Mouse (Mus musculus): ENCODE data around the gene Polr2b. TPM values are rescaled to one million over a fixed set of nuclear protein-coding genes. Genes with fewer than 3 reads are reported as not detected.

The Polr2b gene
- polyA plus RNA-seq, 1 experiment from 2014 or later, result 115 TPM

DNA sequence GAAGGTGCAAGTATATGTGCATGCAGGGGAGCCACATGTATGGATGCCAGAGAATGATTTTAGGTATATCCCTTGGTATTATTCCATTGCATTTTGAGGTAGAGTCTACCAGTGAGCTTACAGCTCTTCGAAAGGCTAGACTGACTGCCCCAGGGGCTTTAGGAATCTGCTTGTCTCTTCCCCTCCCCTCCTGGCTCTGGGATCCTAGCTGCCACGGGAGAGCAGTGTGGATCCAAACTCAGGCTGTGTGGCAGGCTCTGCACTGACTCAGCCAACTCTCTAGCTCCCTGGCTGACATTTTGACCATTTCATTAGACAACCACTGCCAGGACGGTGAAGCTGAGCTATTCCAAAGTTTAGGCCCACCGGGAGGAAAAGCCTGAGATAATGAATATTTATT lies 65.6 kb downstream of the Polr2b start:
- Histone ChIP-seq H3K27ac (ENCODE audit: low read depth, low read length) (no peak overlapping the region), H3K27me3 (ENCODE audit: control insufficient read depth, insufficient read depth, low read length) (no peaks in the 10 kb centered on the region), H3K4me1 (ENCODE audit: control insufficient read depth, insufficient read depth, low read length) (no peaks in the 10 kb centered on the region), H3K4me3 (ENCODE audit: low read depth, low read length) (no peak overlapping the region), H3K36me3 (ENCODE audit: control insufficient read depth, insufficient read depth, low read length) (no peaks in the 10 kb centered on the region), H3K4me2 (ENCODE audit: low read depth) (no peak overlapping the region), H3K9ac (ENCODE audit: low read length) (no peak overlapping the region), H3K9me3 (ENCODE audit: control insufficient read depth, low read length) (no peaks in the 10 kb centered on the region)
- no peak for ATAC-seq (ENCODE audit: insufficient read depth, low FRiP score, low TSS enrichment)
- 73% methylated on average over 4 of the region's 4 CpGs for WGBS
- DNase-seq (ENCODE audit: low spot score), result no peak

DNA sequence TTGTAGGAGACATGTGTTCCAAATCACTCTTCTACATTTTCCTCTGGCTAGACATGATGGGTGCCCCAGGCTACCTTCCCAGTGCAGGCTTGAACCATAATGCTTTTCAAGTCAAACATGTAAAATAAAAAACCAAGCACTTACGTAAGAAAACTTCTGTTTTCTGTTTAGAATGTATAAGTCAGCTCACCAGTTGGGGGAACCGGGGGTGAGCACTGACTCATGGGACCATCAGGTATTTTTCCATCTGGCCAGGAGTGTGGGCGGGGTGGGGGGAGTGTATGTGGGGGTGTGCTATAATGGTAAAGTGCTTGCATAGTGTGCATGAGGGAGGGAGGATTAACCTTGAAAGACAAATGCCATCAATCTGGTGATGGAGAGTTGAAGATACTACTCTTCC lies 68.1 kb downstream of the Polr2b start:
- Histone ChIP-seq H3K4me1 (ENCODE audit: control insufficient read depth, insufficient read depth, low read length) (no peaks in the 10 kb centered on the region), H3K9ac (ENCODE audit: low read length) (no peak overlapping the region), H3K4me3 (ENCODE audit: low read depth, low read length) (no peak overlapping the region), H3K36me3 (ENCODE audit: control insufficient read depth, insufficient read depth, low read length) (no peaks in the 10 kb centered on the region), H3K4me2 (ENCODE audit: low read depth) (no peak overlapping the region), H3K27ac (ENCODE audit: low read depth, low read length) (no peak overlapping the region), H3K27me3 (ENCODE audit: control insufficient read depth, insufficient read depth, low read length) (no peaks in the 10 kb centered on the region), H3K9me3 (ENCODE audit: control insufficient read depth, low read length) (no peaks in the 10 kb centered on the region)
- WGBS, result 87% methylated on average over 3 of the region's 3 CpGs
- ATAC-seq (ENCODE audit: insufficient read depth, low FRiP score, low TSS enrichment), result no peak
- no peak for DNase-seq (ENCODE audit: low spot score)

DNA sequence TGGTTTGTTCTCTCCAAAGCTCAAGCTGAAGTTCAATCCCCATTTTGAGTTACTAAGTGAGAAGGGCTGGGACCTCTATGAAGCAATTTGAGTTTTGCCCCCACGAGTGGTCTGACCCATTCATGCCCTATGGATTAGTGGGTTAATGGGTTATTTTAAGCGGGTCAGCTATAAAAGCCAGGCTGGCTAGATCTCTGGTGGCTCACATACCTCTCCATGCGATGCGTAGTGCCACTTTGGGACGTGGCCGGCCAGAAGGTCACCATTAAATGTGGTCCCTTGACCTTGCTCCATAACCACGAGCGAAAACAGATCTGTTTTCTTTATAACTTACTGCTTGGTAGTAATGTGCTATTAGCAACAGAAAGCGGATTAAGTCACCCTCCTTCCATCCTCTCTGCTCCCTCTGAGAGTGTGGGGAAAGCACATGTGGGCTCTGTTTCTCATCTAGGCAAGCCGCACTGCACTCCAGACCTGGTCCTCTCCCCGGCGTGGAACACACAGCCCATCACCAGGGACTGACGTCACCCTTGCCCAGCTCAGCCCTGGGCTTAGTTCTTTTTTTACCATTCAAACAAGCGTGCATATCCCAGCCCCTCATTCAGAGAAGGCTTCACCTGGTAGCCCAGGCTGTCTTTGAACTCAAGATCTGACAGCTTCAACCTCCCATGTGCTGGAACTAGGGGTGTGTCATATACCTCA lies 69.6 kb downstream of the Polr2b start:
- no peak overlapping the region for H3K4me3 ChIP-seq (ENCODE audit: low read depth, low read length)
- H3K27me3 ChIP-seq (ENCODE audit: control insufficient read depth, insufficient read depth, low read length), result no peaks in the 10 kb centered on the region
- WGBS, result 81% methylated on average over 14 of the region's 14 CpGs
- no peaks in the 10 kb centered on the region for H3K4me1 ChIP-seq (ENCODE audit: control insufficient read depth, insufficient read depth, low read length)
- no peak overlapping the region for H3K4me2 ChIP-seq (ENCODE audit: low read depth)
- H3K9me3 ChIP-seq (ENCODE audit: control insufficient read depth, low read length), result no peaks in the 10 kb centered on the region
- DNase-seq (ENCODE audit: low spot score), result no peak
- H3K36me3 ChIP-seq (ENCODE audit: control insufficient read depth, insufficient read depth, low read length), result no peaks in the 10 kb centered on the region
- no peak overlapping the region for H3K27ac ChIP-seq (ENCODE audit: low read depth, low read length)
- no peak for ATAC-seq (ENCODE audit: insufficient read depth, low FRiP score, low TSS enrichment)
- H3K9ac ChIP-seq (ENCODE audit: low read length), result no peak overlapping the region

DNA sequence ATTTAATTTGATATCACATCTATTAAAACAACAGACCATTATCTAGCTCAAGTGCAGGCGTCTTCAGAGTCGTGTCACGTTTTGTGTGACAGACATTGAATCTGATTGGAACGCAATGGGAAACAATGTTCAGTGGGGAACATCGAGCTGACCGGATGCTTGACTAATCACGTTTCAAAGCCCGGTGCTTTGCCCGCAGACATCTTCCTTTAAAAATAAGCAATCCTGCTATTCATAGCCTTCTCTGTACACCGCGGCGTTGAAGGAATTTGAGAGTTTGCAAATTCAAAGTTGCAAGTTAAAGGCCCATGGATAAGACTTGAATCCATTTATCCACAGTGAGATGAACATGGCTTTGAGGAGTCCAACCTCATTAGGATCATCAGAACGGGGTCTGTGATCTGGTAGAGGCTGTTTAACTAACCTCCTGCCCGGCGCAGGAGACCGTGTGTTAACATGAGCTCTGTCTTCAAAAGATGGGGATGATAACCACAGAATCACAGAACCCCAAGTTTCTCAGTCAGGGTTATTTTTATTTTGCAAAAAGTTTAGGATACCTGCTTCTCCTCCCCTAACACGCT lies 70.5 kb downstream of the Polr2b start:
- no peak for DNase-seq (ENCODE audit: low spot score)
- Histone ChIP-seq H3K4me1 (ENCODE audit: control insufficient read depth, insufficient read depth, low read length) (no peaks in the 10 kb centered on the region), H3K27me3 (ENCODE audit: control insufficient read depth, insufficient read depth, low read length) (no peaks in the 10 kb centered on the region), H3K9ac (ENCODE audit: low read length) (no peak overlapping the region), H3K4me3 (ENCODE audit: low read depth, low read length) (no peak overlapping the region), H3K9me3 (ENCODE audit: control insufficient read depth, low read length) (no peaks in the 10 kb centered on the region), H3K36me3 (ENCODE audit: control insufficient read depth, insufficient read depth, low read length) (no peaks in the 10 kb centered on the region), H3K27ac (ENCODE audit: low read depth, low read length) (no peak overlapping the region), H3K4me2 (ENCODE audit: low read depth) (no peak overlapping the region)
- ATAC-seq (ENCODE audit: insufficient read depth, low FRiP score, low TSS enrichment), result no peak
- WGBS, result 89% methylated on average over 17 of the region's 17 CpGs

DNA sequence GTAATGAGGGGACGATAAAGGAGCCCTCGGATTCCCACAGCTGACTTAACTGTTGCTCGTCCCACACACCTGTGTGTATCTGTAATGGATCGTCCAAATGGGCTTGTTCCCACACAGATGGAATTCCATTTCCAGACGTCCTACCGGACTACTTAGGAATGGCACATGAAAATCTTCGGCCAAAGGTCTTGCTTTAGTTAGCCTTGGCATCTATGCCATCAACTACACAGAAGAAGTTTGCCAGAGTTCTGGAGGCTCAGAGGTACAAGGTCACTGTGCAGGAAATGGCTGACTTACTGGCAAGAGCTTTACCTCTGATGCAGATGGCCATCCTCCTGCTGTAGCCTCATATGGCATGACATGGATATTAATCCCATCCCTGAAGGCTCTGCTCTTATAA lies 71.3 kb downstream of the Polr2b start:
- H3K9ac ChIP-seq (ENCODE audit: low read length), result no peak overlapping the region
- no peak for ATAC-seq (ENCODE audit: insufficient read depth, low FRiP score, low TSS enrichment)
- no peak for DNase-seq (ENCODE audit: low spot score)
- H3K27ac ChIP-seq (ENCODE audit: low read depth, low read length), result no peak overlapping the region
- no peaks in the 10 kb centered on the region for H3K27me3 ChIP-seq (ENCODE audit: control insufficient read depth, insufficient read depth, low read length)
- WGBS, result 85% methylated on average over 7 of the region's 7 CpGs
- H3K9me3 ChIP-seq (ENCODE audit: control insufficient read depth, low read length), result no peaks in the 10 kb centered on the region
- H3K4me2 ChIP-seq (ENCODE audit: low read depth), result no peak overlapping the region
- H3K4me3 ChIP-seq (ENCODE audit: low read depth, low read length), result no peak overlapping the region
- H3K4me1 ChIP-seq (ENCODE audit: control insufficient read depth, insufficient read depth, low read length), result no peaks in the 10 kb centered on the region
- H3K36me3 ChIP-seq (ENCODE audit: control insufficient read depth, insufficient read depth, low read length), result no peaks in the 10 kb centered on the region

DNA sequence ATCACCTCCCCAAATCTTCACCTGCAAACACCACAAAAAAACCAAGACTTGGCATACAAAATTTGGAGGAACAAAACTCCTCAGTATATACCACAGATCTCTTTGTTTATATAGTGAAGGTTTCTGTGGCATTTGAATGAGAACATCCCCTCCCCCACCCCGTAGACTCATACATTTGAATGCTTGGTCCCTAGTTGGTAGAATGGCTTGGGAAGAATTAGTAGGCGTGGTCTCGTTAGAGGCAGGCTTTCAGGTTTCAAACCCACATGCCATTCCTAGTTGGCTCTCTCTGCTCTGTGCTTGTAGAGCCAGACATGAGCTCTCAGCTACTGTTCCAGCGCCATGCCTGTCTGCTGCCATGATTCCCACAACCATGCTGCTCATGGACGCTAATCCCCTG lies 71.7 kb downstream of the Polr2b start:
- H3K9ac ChIP-seq (ENCODE audit: low read length), result no peak overlapping the region
- ATAC-seq (ENCODE audit: insufficient read depth, low FRiP score, low TSS enrichment) (no peak), DNase-seq (ENCODE audit: low spot score) (no peak)
- no peak overlapping the region for H3K4me3 ChIP-seq (ENCODE audit: low read depth, low read length)
- H3K27me3 ChIP-seq (ENCODE audit: control insufficient read depth, insufficient read depth, low read length), result no peaks in the 10 kb centered on the region
- H3K4me1 ChIP-seq (ENCODE audit: control insufficient read depth, insufficient read depth, low read length), result no peaks in the 10 kb centered on the region
- H3K36me3 ChIP-seq (ENCODE audit: control insufficient read depth, insufficient read depth, low read length), result no peaks in the 10 kb centered on the region
- no peak overlapping the region for H3K27ac ChIP-seq (ENCODE audit: low read depth, low read length)
- no peaks in the 10 kb centered on the region for H3K9me3 ChIP-seq (ENCODE audit: control insufficient read depth, low read length)
- 82% methylated on average over 5 of the region's 5 CpGs for WGBS
- no peak overlapping the region for H3K4me2 ChIP-seq (ENCODE audit: low read depth)

DNA sequence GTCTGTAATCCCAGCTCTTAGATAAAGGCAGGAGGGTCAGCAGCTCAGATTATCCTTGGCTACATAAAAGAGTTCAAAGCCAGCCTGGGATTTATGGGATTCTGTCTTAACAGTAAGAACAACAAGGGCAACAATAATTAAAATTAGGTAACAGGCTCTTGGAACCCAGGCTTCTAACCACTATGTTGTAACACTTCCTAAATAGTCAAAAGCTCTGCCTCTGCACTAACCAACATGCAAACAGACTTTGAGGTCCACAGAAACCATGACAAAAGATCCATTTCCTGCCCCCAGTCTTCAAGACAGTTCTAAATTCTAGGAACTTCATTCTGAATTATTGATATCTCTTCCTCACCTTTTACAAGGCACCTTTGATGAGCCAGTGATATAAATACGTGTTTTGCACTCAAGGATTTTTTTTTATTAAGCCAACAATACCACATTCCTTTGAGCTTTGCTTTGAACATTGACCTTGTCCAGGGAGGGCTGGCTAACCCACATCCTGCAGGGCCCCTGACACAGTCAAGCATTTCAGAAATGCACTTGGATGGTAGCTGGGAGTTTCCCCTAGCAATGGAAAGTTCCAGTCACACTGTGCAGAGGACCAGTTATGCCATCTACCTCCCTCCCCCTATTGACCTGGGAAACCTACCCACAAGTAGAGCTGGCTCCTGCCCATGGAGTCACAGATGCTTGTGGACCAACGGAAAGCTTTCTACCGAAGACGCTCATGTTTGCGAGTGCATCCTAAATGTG lies 74.0 kb downstream of the Polr2b start:
- Histone ChIP-seq H3K4me2 (ENCODE audit: low read depth) (no peak overlapping the region), H3K4me1 (ENCODE audit: control insufficient read depth, insufficient read depth, low read length) (no peaks in the 10 kb centered on the region), H3K4me3 (ENCODE audit: low read depth, low read length) (no peak overlapping the region), H3K9me3 (ENCODE audit: control insufficient read depth, low read length) (no peaks in the 10 kb centered on the region), H3K27ac (ENCODE audit: low read depth, low read length) (no peak overlapping the region), H3K9ac (ENCODE audit: low read length) (no peak overlapping the region), H3K27me3 (ENCODE audit: control insufficient read depth, insufficient read depth, low read length) (no peaks in the 10 kb centered on the region), H3K36me3 (ENCODE audit: control insufficient read depth, insufficient read depth, low read length) (no peaks in the 10 kb centered on the region)
- no peak for DNase-seq (ENCODE audit: low spot score)
- no peak for ATAC-seq (ENCODE audit: insufficient read depth, low FRiP score, low TSS enrichment)
- WGBS, result 92% methylated on average over 5 of the region's 5 CpGs

DNA sequence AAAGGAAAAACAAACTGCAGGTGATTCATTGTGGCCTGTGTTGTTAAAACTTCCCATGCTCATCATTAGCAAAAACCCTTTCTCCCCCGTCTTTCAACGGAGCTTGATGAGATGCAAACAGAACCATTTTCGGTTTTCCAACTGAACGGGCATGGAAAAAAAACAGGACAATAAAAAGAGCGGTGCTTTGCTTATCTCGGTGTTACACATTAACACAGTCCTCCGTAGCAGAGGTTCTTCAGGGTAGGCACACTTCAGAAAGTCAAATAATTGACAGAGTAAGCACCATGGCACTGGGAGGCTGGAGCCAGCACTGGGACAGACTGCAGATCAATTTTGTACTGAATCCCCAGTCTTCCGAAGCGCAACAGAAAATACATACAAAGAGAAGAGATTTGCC lies 74.8 kb downstream of the Polr2b start:
- no peak overlapping the region for H3K4me2 ChIP-seq (ENCODE audit: low read depth)
- no peak overlapping the region for H3K27ac ChIP-seq (ENCODE audit: low read depth, low read length)
- H3K27me3 ChIP-seq (ENCODE audit: control insufficient read depth, insufficient read depth, low read length), result no peaks in the 10 kb centered on the region
- ATAC-seq (ENCODE audit: insufficient read depth, low FRiP score, low TSS enrichment), result no peak
- H3K4me1 ChIP-seq (ENCODE audit: control insufficient read depth, insufficient read depth, low read length), result no peaks in the 10 kb centered on the region
- no peaks in the 10 kb centered on the region for H3K36me3 ChIP-seq (ENCODE audit: control insufficient read depth, insufficient read depth, low read length)
- DNase-seq (ENCODE audit: low spot score), result no peak
- H3K9ac ChIP-seq (ENCODE audit: low read length), result no peak overlapping the region
- H3K9me3 ChIP-seq (ENCODE audit: control insufficient read depth, low read length), result no peaks in the 10 kb centered on the region
- no peak overlapping the region for H3K4me3 ChIP-seq (ENCODE audit: low read depth, low read length)
- 66% methylated on average over 9 of the region's 9 CpGs for WGBS

DNA sequence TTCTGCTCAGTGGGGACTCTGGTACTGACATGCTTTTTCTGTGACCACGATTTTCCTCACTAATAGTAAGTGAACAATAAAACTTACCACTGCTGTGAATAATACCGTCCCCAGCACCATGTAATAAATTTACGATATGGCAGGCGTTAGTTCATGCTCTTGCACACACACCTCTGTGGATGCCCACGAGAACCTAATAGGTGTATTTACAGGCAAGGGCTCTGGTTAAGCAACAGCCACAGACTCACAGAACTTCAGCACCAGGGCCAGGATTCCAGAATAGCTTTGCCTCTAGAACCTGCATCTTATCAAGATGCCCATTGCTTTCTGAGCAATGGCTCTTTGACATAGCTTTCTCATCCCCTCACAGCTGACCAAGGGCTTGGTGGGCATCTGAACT lies 75.3 kb downstream of the Polr2b start:
- DNase-seq (ENCODE audit: low spot score) (no peak), ATAC-seq (ENCODE audit: insufficient read depth, low FRiP score, low TSS enrichment) (no peak)
- H3K9me3 ChIP-seq (ENCODE audit: control insufficient read depth, low read length), result no peaks in the 10 kb centered on the region
- no peak overlapping the region for H3K4me2 ChIP-seq (ENCODE audit: low read depth)
- WGBS, result 75% methylated on average over 5 of the region's 5 CpGs
- no peak overlapping the region for H3K27ac ChIP-seq (ENCODE audit: low read depth, low read length)
- no peak overlapping the region for H3K4me3 ChIP-seq (ENCODE audit: low read depth, low read length)
- no peak overlapping the region for H3K9ac ChIP-seq (ENCODE audit: low read length)
- H3K27me3 ChIP-seq (ENCODE audit: control insufficient read depth, insufficient read depth, low read length), result no peaks in the 10 kb centered on the region
- H3K4me1 ChIP-seq (ENCODE audit: control insufficient read depth, insufficient read depth, low read length), result no peaks in the 10 kb centered on the region
- H3K36me3 ChIP-seq (ENCODE audit: control insufficient read depth, insufficient read depth, low read length), result no peaks in the 10 kb centered on the region
